Comparison of ENCODE assay signal across 9 mouse cellular contexts in the genomic region with DNA sequence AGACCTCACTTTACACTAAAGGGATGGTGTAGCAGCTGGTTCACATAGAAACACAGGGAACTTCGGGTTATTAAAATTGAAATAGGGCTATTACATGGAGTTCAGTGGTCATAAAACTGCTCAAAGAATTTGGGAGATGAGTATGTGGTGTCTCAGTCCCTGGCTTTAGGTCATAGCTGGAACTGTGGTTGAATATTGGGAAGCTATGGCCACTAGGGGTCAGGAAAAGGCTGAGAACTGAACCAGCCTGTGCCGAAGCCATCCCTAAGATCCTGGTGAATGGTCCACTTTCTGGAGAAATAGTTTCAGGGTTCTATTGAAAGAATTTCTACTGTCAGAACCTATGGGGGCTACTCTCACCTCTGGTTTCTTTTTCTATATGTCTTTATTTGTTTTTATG.
DNase-seq lines count a peak whose midpoint lies in the region; ATAC-seq and TF ChIP-seq lines count a peak whose summit lies in the region.
"Had no signal": no experiment of that assay in that cellular context is flagged by ENCODE, and none has a peak within 500 bp of the region (broad histone marks: within the 10 kb centered on the region; RNA-seq: fewer than 3 reads in every experiment).

No protein-coding gene starts in this region.

- H3K36me3 ChIP-seq in midbrain, embryonic 14.5 days (ENCODE audit: control insufficient read depth, insufficient read depth, low read length), result no peaks in the 10 kb centered on the region
- H3K36me3 ChIP-seq: limb, embryonic 12.5 days had no signal

- H3K27ac ChIP-seq in layer of hippocampus, adult 2 months, result no peak overlapping the region
- H3K27ac ChIP-seq in midbrain, embryonic 14.5 days (replicated peaks; ENCODE audit: low read depth, low read length), result no peak overlapping the region
- H3K27ac ChIP-seq: limb, embryonic 12.5 days had no signal

- no peak overlapping the region for H3K9ac ChIP-seq in midbrain, embryonic 14.5 days (replicated peaks; ENCODE audit: low read length)
- H3K9ac ChIP-seq: limb, embryonic 12.5 days had no signal

- 6% methylated on average over 2 of the region's 2 CpGs for WGBS in midbrain, embryonic 14.5 days

- peak; percentile 39 for DNase-seq in left cerebral cortex, adult 11 months (ENCODE audit: low spot score)
- DNase-seq in left cerebral cortex, adult 8-10 months (ENCODE audit: low spot score in 2 of 2), result no peak
- peak; percentile 52 for DNase-seq in NIH3T3 (ENCODE audit: low read depth)
- peak; percentile 52 to 59 for DNase-seq in heart, postnatal 10 days
- peak; percentile 4 to 30 for DNase-seq in layer of hippocampus, adult 2 months (ENCODE audit: low spot score in 2 of 2)
- peak; percentile 87 for DNase-seq in midbrain, embryonic 14.5 days
- DNase-seq in spleen, postnatal 10 days (ENCODE audit: low spot score in 2 of 2), result no peak

- no peaks in the 10 kb centered on the region for H3K9me3 ChIP-seq in midbrain, embryonic 14.5 days (ENCODE audit: control insufficient read depth, low read length)
- H3K9me3 ChIP-seq: limb, embryonic 12.5 days had no signal

- H3K27me3 ChIP-seq in midbrain, embryonic 14.5 days (ENCODE audit: control insufficient read depth, insufficient read depth, low read length), result no peaks in the 10 kb centered on the region
- H3K27me3 ChIP-seq: limb, embryonic 12.5 days had no signal

- intact Hi-C loops in heart, postnatal 10 days (cut with DNase I), result loop anchor here (1.0 to 5.0 kb wide), 4 partner anchors 21 to 594 kb away; no protein-coding TSS in a partner anchor

- peaks cover 5% of the 10 kb centered on the region; the same call in 1 of the 2 replicates for H3K4me1 ChIP-seq in midbrain, embryonic 14.5 days (ENCODE audit: control insufficient read depth, insufficient read depth, low read length)

- no peak overlapping the region for H3K4me2 ChIP-seq in midbrain, embryonic 14.5 days (ENCODE audit: low read length)
- H3K4me2 ChIP-seq: limb, embryonic 12.5 days had no signal

- peak; percentile 80 for TF ChIP-seq CTCF in layer of hippocampus, adult 2 months (conservative IDR thresholded peaks at IDR 0.05)

- no peak overlapping the region for H3K4me3 ChIP-seq in layer of hippocampus, adult 2 months
- H3K4me3 ChIP-seq in midbrain, embryonic 14.5 days (replicated peaks; ENCODE audit: low read depth, low read length), result no peak overlapping the region
- H3K4me3 ChIP-seq: limb, embryonic 12.5 days had no signal

- peak; percentile 37; the same call in 1 of the 2 replicates for ATAC-seq in common myeloid progenitor, adult 5-6 weeks (replicated peaks; ENCODE audit: low read depth, poor library complexity, severe bottlenecking)
- no peak for ATAC-seq in midbrain, embryonic 14.5 days (ENCODE audit: low FRiP score, low TSS enrichment)

Comparison
In these comparisons a context has a peak if more than half of its experiments do, and no peak if none do; other contexts are left out.
1. DNase-seq: peak in left cerebral cortex, adult 11 months (single experiment), NIH3T3 (single experiment), heart, postnatal 10 days (2 of 2), layer of hippocampus, adult 2 months (2 of 2) and midbrain, embryonic 14.5 days (single experiment); none in left cerebral cortex, adult 8-10 months (0 of 2) and spleen, postnatal 10 days (0 of 2).